In the genomic region with DNA sequence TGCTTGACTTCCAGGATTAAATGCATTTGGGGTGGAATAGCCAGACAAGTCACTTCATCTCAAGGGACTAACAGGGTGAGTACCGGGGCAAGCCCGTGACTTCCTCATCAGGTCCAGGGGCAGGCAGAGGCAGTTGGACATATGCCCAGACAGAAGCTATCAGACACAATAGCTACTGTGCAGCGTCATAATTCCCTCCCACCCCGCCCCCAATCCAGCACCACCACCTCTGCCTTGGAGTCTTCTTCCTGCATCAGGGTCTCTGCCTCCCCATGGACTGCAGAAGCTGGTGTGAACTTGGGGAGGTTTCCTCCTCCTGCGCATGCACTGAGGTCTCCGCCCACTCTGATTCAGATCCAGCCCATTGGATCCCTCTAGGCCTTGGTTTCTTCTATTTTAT, we compare ENCODE assay signal across 12 mouse cellular contexts. TPM values are rescaled to one million over a fixed set of nuclear protein-coding genes. Genes with fewer than 3 reads are reported as not detected.
A peak's percentile ranks its signal among the peaks of the same experiment; 100 is the strongest.
DNase-seq lines count a peak whose midpoint lies in the region; ATAC-seq and TF ChIP-seq lines count a peak whose summit lies in the region.
"Had no signal": no experiment of that assay in that cellular context is flagged by ENCODE, and none has a peak within 500 bp of the region (broad histone marks: within the 10 kb centered on the region; RNA-seq: fewer than 3 reads in every experiment).

No protein-coding gene starts in this region.

- no peaks in the 10 kb centered on the region for H3K27me3 ChIP-seq in heart, embryonic 13.5 days (replicated peaks)
- no peaks in the 10 kb centered on the region for H3K27me3 ChIP-seq in myocyte (ENCODE audit: control insufficient read depth, insufficient read depth, insufficient read length)
- H3K27me3 ChIP-seq: limb, embryonic 13.5 days; neural tube, embryonic 12.5 days; stomach, embryonic 15.5 days had no signal

- no peaks in the 10 kb centered on the region for H3K9me3 ChIP-seq in heart, embryonic 13.5 days
- H3K9me3 ChIP-seq: limb, embryonic 13.5 days; neural tube, embryonic 12.5 days; stomach, embryonic 15.5 days had no signal

- H3K4me3 ChIP-seq in heart, embryonic 13.5 days, result no peak overlapping the region
- no peak overlapping the region for H3K4me3 ChIP-seq in myocyte
- H3K4me3 ChIP-seq: limb, embryonic 13.5 days; neural tube, embryonic 12.5 days; stomach, embryonic 15.5 days had no signal

- ATAC-seq in heart, embryonic 13.5 days (ENCODE audit: extremely low read depth, insufficient number of reproducible peaks, low FRiP score, low TSS enrichment), result peak; percentile 44; the same call in 1 of the 2 replicates
- no peak for ATAC-seq in inflammation-experienced regulatory T-cells, adult 6 months

- H3K4me2 ChIP-seq in heart, embryonic 13.5 days, result no peak overlapping the region
- peak overlapping the region; percentile 13 for H3K4me2 ChIP-seq in myocyte (ENCODE audit: low read depth)
- H3K4me2 ChIP-seq: limb, embryonic 13.5 days; neural tube, embryonic 12.5 days; stomach, embryonic 15.5 days had no signal

- no peak overlapping the region for H3ac ChIP-seq in myocyte (ENCODE audit: control insufficient read depth, insufficient read length)

- peaks cover 18% of the 10 kb centered on the region for H3K36me3 ChIP-seq in heart, embryonic 13.5 days
- no peaks in the 10 kb centered on the region for H3K36me3 ChIP-seq in myocyte (ENCODE audit: control insufficient read depth, insufficient read depth)
- H3K36me3 ChIP-seq: stomach, embryonic 15.5 days had no signal

- peaks cover 23% of the 10 kb centered on the region for H3K4me1 ChIP-seq in heart, embryonic 13.5 days
- H3K4me1 ChIP-seq: limb, embryonic 13.5 days; stomach, embryonic 15.5 days had no signal

- 34% methylated on average over 6 of the region's 6 CpGs for WGBS in heart, embryonic 13.5 days

- peak overlapping the region; percentile 51 for H3K27ac ChIP-seq in heart, embryonic 13.5 days (replicated peaks)
- H3K27ac ChIP-seq: limb, embryonic 13.5 days; neural tube, embryonic 12.5 days; stomach, embryonic 15.5 days had no signal

- DNase-seq in retina, postnatal 1 day, result peak; percentile 51
- DNase-seq in retina, embryonic 14.5 days (ENCODE audit: low spot score), result no peak
- peak; percentile 83 for DNase-seq in kidney, postnatal 14 days
- no peak for DNase-seq in spleen, postnatal 4 days (ENCODE audit: low spot score in 2 of 2)
- no peak for DNase-seq in urinary bladder, adult 18-20 months (ENCODE audit: low spot score in 2 of 2)
- DNase-seq: gastrocnemius, postnatal 36 days had no signal

- no peak overlapping the region for H3K9ac ChIP-seq in heart, embryonic 13.5 days
- H3K9ac ChIP-seq: limb, embryonic 13.5 days; neural tube, embryonic 12.5 days; stomach, embryonic 15.5 days had no signal

- TF ChIP-seq POLR2A in myocyte (IDR thresholded peaks at IDR 0.05; ENCODE audit: insufficient read length, low read depth), result no peak

- no peaks in the 10 kb centered on the region for H3K79me2 ChIP-seq in myocyte (ENCODE audit: control insufficient read depth, insufficient read depth)

TF ChIP-seq in myocyte, 11 proteins besides CTCF, POLR2A, EP300 and RAD21:
- TF ChIP-seq POLR2AphosphoS2 (IDR thresholded peaks at IDR 0.05; ENCODE audit: insufficient read length, low read depth) (no peak), TCF12 (IDR thresholded peaks at IDR 0.05; ENCODE audit: insufficient read depth, poor library complexity, severe bottlenecking) (no peak), MYOG (IDR thresholded peaks at IDR 0.05; ENCODE audit: control insufficient read depth in 1 of 3, insufficient read depth in 1 of 3, insufficient read length in 2 of 3, low read depth in 2 of 3) (no peak), CEBPB (IDR thresholded peaks at IDR 0.05; ENCODE audit: insufficient read depth, poor library complexity, severe bottlenecking) (no peak), SRF (IDR thresholded peaks at IDR 0.05; ENCODE audit: control insufficient read depth, insufficient read length, low read depth) (no peak), REST (IDR thresholded peaks at IDR 0.05; ENCODE audit: insufficient read depth, insufficient read length) (no peak), E2F4 (IDR thresholded peaks at IDR 0.05; ENCODE audit: insufficient read depth) (no peak), MAX (IDR thresholded peaks at IDR 0.05; ENCODE audit: low read depth) (no peak), TCF3 (IDR thresholded peaks at IDR 0.05; ENCODE audit: insufficient read length, low read depth) (no peak), MYOD1 (IDR thresholded peaks at IDR 0.05; ENCODE audit: control insufficient read depth in 1 of 3, insufficient read length in 2 of 3, low read depth in 2 of 3) (no peak), USF1 (IDR thresholded peaks at IDR 0.05; ENCODE audit: low read depth) (no peak)

RNA-seq across cellular contexts. Expression of gene Ada, which starts 14.1 kb away (rescaled TPM):
- 3.6 and 3.7 TPM in 2 replicates for polyA plus RNA-seq in heart, embryonic 13.5 days (2015; fragmentation: Nextera tagmentation; extraction: Ambion mirVana)
- polyA plus RNA-seq in myocyte (2012; fragmentation: generic; extraction: Trizol), result 0.60 TPM
- 1 to 10 TPM; 4.4 to 8.2 (median 7.4) TPM for polyA plus RNA-seq in inflammation-experienced regulatory T-cells, adult 6 months (2017; shearing (Covaris generic))

Comparison
In these comparisons a context has a peak if more than half of its experiments do, and no peak if none do; other contexts are left out.
1. DNase-seq: peak in retina, postnatal 1 day (single experiment) and kidney, postnatal 14 days (single experiment); none in retina, embryonic 14.5 days (single experiment), spleen, postnatal 4 days (0 of 2) and urinary bladder, adult 18-20 months (0 of 2).